Mouse (Mus musculus) midbrain, postnatal 0 days (tissue): ENCODE results near the gene Cdk6. TPM values are rescaled to one million over a fixed set of nuclear protein-coding genes. Genes with fewer than 3 reads are reported as not detected.

Experiments used
- ATAC-seq: fragments of 200-750 bp; cut with Nextera tagmentation; 2 replicates; pipeline ENCODE4 v1.8.0; 2017; ENCODE audit warnings: moderate number of reproducible peaks, mild to moderate bottlenecking, moderate TSS enrichment, moderate library complexity; ENCODE audit not compliant: low FRiP score
- DNase-seq: peaks from one replicate; pipeline ENCODE4 v3.0.0-alpha.2; 2015; ENCODE audit warnings: low spot score
- H3K27ac ChIP-seq: fragments of 300-500 bp; sonication (generic); 2 replicates; pipeline ENCODE4 v1.5.1; 2014; ENCODE audit warnings: low read depth, mild to moderate bottlenecking, low read length, mixed read lengths
- H3K27me3 ChIP-seq: fragments of 300-500 bp; sonication (generic); 2 replicates; pipeline ENCODE4 v1.6.1; 2014; ENCODE audit warnings: low read length, control low read depth, mixed read lengths; ENCODE audit not compliant: insufficient read depth
- H3K36me3 ChIP-seq: fragments of 300-500 bp; sonication (generic); 2 replicates; pipeline ENCODE4 v1.6.1; 2014; ENCODE audit warnings: low read length, control low read depth, mixed read lengths; ENCODE audit not compliant: insufficient read depth
- H3K4me1 ChIP-seq: fragments of 300-500 bp; sonication (generic); 2 replicates; pipeline ENCODE4 v1.6.1; 2014; ENCODE audit warnings: mild to moderate bottlenecking, control low read depth, antibody characterized with exemption, low read length, mixed read lengths; ENCODE audit not compliant: insufficient read depth
- H3K4me2 ChIP-seq: fragments of 300-500 bp; sonication (generic); 2 replicates; pipeline ENCODE4 v1.6.1; 2014; ENCODE audit warnings: low read depth, mild to moderate bottlenecking, low read length, mixed read lengths; ENCODE audit not compliant: poor library complexity, severe bottlenecking
- H3K4me3 ChIP-seq: fragments of 300-500 bp; sonication (generic); 2 replicates; pipeline ENCODE4 v1.5.1; 2014; ENCODE audit warnings: low read depth, mild to moderate bottlenecking, low read length, moderate library complexity
- H3K9ac ChIP-seq: fragments of 300-500 bp; sonication (generic); replicated peaks from 2 replicates; pipeline ENCODE4 v1.6.1; 2014; ENCODE audit warnings: mild to moderate bottlenecking, low read length, moderate library complexity, mixed read lengths; ENCODE audit not compliant: poor library complexity, severe bottlenecking
- H3K9me3 ChIP-seq: fragments of 300-500 bp; sonication (generic); 2 replicates; pipeline ENCODE4 v1.6.1; 2016; ENCODE audit warnings: low read length, control low read depth
- CTCF ChIP-seq: IDR thresholded peaks from 2 replicates; pipeline ENCODE4 v1.5.1; 2016; ENCODE audit warnings: antibody characterized with exemption, mild to moderate bottlenecking
- WGBS: fragments of 180-500 bp; shearing (Covaris S2); extraction: QIAGEN DNeasy Blood & Tissue Kit; methylation state at CpG from one replicate; pipeline ENCODE4 v1.1.7; 2014; 5-methylcytosine and 5-hydroxymethylcytosine counted together
- polyA plus RNA-seq: library from polyadenylated mRNA; unstranded; fragments of >200 nt; fragmentation: Nextera tagmentation; extraction: Ambion mirVana; gene quantifications from 2 replicates; pipeline ENCODE4 v1.2.1, GENCODE M21; 2015
- total RNA-seq: library from RNA; depleted of rRNA; stranded (reverse); fragments of >200 nt; gene quantifications from 2 replicates; pipeline ENCODE4 v1.2.3, GENCODE M21; 2014

Cdk6 gene
- total and polyA plus RNA-seq, 2 experiments from 2014 or later, result 4.0 to 7.1 TPM

DNA sequence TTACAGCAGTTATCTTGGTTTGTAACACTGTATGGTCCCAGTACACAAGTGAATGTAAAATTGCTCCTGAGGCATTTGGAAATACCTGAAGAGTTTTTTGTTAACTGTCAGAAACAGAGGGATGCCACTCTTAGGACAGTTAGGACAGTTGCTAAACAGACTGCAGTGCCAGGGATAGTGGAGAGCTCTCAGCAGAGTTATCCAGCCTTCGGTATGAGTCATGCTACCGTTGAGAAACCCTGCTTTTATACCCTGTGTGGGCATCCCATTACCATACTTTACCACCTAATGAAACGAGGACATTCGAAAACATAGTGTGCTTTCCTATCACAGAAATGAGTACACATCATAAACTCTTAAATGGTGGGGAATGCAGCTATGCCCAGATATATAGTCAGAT, 25.8 kb downstream of the Cdk6 start:
- WGBS, result 99% methylated on average over 4 of the region's 4 CpGs
- no peaks in the 10 kb centered on the region for H3K27me3 ChIP-seq
- H3K4me3 ChIP-seq, result no peak overlapping the region
- no peak overlapping the region for H3K9ac ChIP-seq
- TF ChIP-seq CTCF, result no peak
- no peak overlapping the region for H3K4me2 ChIP-seq
- no peak for DNase-seq
- H3K27ac ChIP-seq, result no peak overlapping the region
- H3K9me3 ChIP-seq, result no peaks in the 10 kb centered on the region
- H3K36me3 ChIP-seq, result no peaks in the 10 kb centered on the region
- ATAC-seq, result no peak
- H3K4me1 ChIP-seq, result no peaks in the 10 kb centered on the region

GRCm38 (mm10) chr5:3369317-3369716, 28.0 kb downstream of the Cdk6 start:
- no peaks in the 10 kb centered on the region for H3K27me3 ChIP-seq
- 67% methylated on average over 6 of the region's 6 CpGs for WGBS
- H3K4me2 ChIP-seq, result no peak overlapping the region
- ATAC-seq (no peak), DNase-seq (no peak)
- H3K27ac ChIP-seq, result no peak overlapping the region
- H3K4me3 ChIP-seq, result no peak overlapping the region
- H3K9me3 ChIP-seq, result no peaks in the 10 kb centered on the region
- H3K36me3 ChIP-seq, result no peaks in the 10 kb centered on the region
- no peak overlapping the region for H3K9ac ChIP-seq
- no peaks in the 10 kb centered on the region for H3K4me1 ChIP-seq
- no peak for TF ChIP-seq CTCF

DNA sequence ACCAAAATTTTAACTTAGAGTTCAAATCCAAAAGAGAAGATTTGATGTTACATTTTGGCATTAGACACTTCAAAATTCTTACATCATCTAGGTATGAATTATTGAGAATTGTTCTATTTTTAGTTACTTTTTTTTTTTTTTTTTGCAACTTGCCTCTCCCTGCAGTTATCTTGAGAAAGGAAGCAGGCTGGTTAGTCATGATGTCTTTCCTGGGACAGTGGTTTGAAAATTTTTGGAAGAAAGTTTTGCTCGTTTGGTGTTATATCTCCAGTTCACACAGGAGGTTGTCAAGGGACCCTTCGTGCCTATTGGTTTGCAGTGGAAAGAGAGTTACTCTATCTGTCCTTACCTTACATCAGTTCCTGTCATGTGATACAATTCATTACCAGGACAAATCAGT, 29.9 kb downstream of the Cdk6 start:
- whole genome bisulfite sequencing, result 90% methylated on average over 2 of the region's 2 CpGs
- Histone ChIP-seq H3K4me2 (no peak overlapping the region), H3K27ac (no peak overlapping the region), H3K9ac (no peak overlapping the region), H3K27me3 (no peaks in the 10 kb centered on the region), H3K36me3 (no peaks in the 10 kb centered on the region), H3K9me3 (no peaks in the 10 kb centered on the region), H3K4me1 (no peaks in the 10 kb centered on the region), H3K4me3 (no peak overlapping the region)
- no peak for TF ChIP-seq CTCF
- ATAC-seq, result no peak
- DNase-seq, result no peak

DNA sequence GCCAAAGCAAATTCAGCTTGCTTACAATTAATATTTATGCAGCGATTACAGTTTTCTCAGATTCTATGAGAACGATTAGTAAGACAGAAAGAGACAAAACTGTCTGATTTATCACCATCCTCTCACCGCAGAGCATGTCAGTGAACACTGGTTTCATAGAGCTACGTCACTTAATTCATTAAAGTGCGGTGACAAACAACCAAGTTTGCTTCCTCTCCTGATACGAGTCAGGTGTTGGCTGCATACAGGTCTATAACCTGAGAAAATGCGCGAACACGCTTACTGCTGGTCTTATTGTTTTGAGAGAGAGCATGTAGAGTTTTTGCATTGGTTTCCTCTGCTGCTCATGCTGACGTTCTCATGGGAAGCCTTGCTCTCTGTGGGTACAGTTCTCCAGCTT, 31.9 kb downstream of the Cdk6 start:
- H3K9me3 ChIP-seq, result no peaks in the 10 kb centered on the region
- no peak for ATAC-seq
- no peak for TF ChIP-seq CTCF
- no peak for DNase-seq
- H3K36me3 ChIP-seq, result no peaks in the 10 kb centered on the region
- no peaks in the 10 kb centered on the region for H3K27me3 ChIP-seq
- no peaks in the 10 kb centered on the region for H3K4me1 ChIP-seq
- H3K27ac ChIP-seq, result no peak overlapping the region
- no peak overlapping the region for H3K9ac ChIP-seq
- no peak overlapping the region for H3K4me2 ChIP-seq
- WGBS, result 93% methylated on average over 10 of the region's 10 CpGs
- H3K4me3 ChIP-seq, result no peak overlapping the region

DNA sequence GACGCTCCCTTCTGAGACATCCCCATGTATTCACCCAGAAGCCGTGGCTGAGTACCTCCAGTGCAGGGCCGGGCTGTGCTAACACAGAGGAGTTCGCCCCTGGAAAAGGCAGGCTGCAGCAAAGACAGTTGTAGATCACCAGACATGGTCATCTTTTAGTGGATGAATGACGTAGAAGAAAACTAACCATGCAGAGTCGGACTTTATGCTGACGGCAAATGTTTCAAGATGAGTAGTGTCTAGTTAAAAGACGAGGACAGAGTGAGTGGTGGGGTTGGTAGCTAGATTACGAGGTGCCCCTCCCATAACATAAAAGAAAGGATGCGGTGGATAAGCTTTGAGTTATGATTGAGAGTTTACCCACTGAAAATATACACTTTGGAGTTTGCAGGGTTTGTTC, 33.5 kb downstream of the Cdk6 start:
- Histone ChIP-seq H3K9ac (no peak overlapping the region), H3K4me2 (no peak overlapping the region), H3K4me1 (no peaks in the 10 kb centered on the region), H3K36me3 (no peaks in the 10 kb centered on the region), H3K27ac (no peak overlapping the region), H3K27me3 (no peaks in the 10 kb centered on the region), H3K4me3 (no peak overlapping the region), H3K9me3 (no peaks in the 10 kb centered on the region)
- 88% methylated on average over 10 of the region's 10 CpGs for WGBS
- no peak for ATAC-seq
- no peak for DNase-seq
- no peak for TF ChIP-seq CTCF

GRCm38 (mm10) chr5:3376167-3376566, 34.9 kb downstream of the Cdk6 start:
- no peak for TF ChIP-seq CTCF
- no peak overlapping the region for H3K4me2 ChIP-seq
- no peak overlapping the region for H3K9ac ChIP-seq
- H3K4me3 ChIP-seq, result no peak overlapping the region
- H3K27ac ChIP-seq, result no peak overlapping the region
- DNase-seq, result no peak
- no peaks in the 10 kb centered on the region for H3K4me1 ChIP-seq
- H3K27me3 ChIP-seq, result no peaks in the 10 kb centered on the region
- WGBS, result 89% methylated on average over 2 of the region's 2 CpGs
- no peaks in the 10 kb centered on the region for H3K36me3 ChIP-seq
- no peak for ATAC-seq
- no peaks in the 10 kb centered on the region for H3K9me3 ChIP-seq
